Mouse (Mus musculus) kidney, adult 2 months (tissue): ENCODE data around the gene Prkg1.

ENCODE experiments used
- CTCF ChIP-seq: fragments of 200-500 bp; conservative IDR thresholded peaks from 2 replicates; pipeline ENCODE4 v1.5.1; 2011; ENCODE audit warnings: low read depth, mild to moderate bottlenecking, control low read depth, low read length, moderate library complexity, mixed read lengths; ENCODE audit not compliant: insufficient read depth, insufficient read length
- POLR2A ChIP-seq: fragments of 200-500 bp; IDR thresholded peaks from one replicate; pipeline ENCODE4 v1.6.1; 2011; ENCODE audit warnings: low read depth, low read length, control low read depth

DNA sequence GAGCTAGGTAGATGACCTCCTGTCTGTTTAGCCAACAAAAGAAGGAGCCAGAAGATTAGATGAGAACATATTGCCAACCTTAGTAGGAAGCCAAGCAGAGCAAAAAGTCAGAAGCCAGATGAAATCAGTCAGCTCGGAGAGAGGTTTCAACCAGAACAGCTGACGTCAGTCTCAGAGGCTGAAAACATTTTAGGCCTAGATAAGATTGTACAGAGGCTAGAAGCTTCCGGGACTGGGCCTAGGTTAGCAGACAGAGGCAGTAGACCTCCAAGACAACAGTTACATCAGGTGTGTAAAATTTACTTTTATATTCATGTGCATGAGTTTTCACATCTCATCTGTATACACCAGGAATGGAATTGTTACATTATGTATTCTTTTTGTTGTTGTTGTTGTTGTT is 665.5 kb downstream of the Prkg1 start:
- TF ChIP-seq CTCF (no peak), POLR2A (no peak)
